12 mouse cellular contexts compared by ENCODE assay signal in the genomic region with DNA sequence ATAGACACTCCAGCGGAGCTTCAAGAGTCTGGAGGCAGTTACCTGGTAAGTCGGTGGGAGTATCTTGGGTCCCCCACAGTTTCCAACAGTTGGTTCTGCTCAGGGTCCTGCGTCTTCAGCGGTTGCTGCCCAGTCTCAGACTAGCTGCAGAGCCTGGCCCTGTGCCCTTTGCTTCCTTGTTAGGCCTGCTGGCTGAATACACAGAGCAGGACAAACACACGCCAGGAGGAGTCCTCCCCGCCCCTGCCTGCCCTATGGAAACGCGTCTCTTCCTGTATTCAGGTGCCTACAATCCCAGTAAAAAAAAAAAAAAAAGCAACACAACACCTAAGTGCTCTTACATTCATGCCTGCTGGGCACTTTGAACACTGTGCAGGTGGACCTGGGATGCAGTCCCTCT. TPM values are rescaled to one million over a fixed set of nuclear protein-coding genes. Genes with fewer than 3 reads are reported as not detected.
DNase-seq lines count a peak whose midpoint lies in the region; ATAC-seq and TF ChIP-seq lines count a peak whose summit lies in the region.
"Had no signal": no experiment of that assay in that cellular context is flagged by ENCODE, and none has a peak within 500 bp of the region (broad histone marks: within the 10 kb centered on the region; RNA-seq: fewer than 3 reads in every experiment).

Gene Bcas1, minus strand, starts transcription at position 142 of the 400 bp plus-strand sequence.

- no peaks in the 10 kb centered on the region for H3K36me3 ChIP-seq in hindbrain, embryonic 15.5 days
- no peaks in the 10 kb centered on the region for H3K36me3 ChIP-seq in neural tube, embryonic 13.5 days
- H3K36me3 ChIP-seq: embryonic facial prominence, embryonic 13.5 days; heart, embryonic 10.5 days; limb, embryonic 15.5 days had no signal

- H3K4me3 ChIP-seq in left cerebral cortex, adult 2 months: no peak within 1 kb of the TSS
- H3K4me3 ChIP-seq in hindbrain, embryonic 15.5 days: no peak within 1 kb of the TSS
- H3K4me3 ChIP-seq in neural tube, embryonic 13.5 days: no peak within 1 kb of the TSS
- H3K4me3 ChIP-seq: embryonic facial prominence, embryonic 13.5 days; heart, embryonic 10.5 days; limb, embryonic 15.5 days had no signal

- 89% methylated on average over 8 of the region's 8 CpGs for WGBS in hindbrain, embryonic 15.5 days
- WGBS in neural tube, embryonic 13.5 days: 92% methylated on average over 8 of the region's 8 CpGs

- no peak for TF ChIP-seq CTCF in left cerebral cortex, adult 2 months (IDR thresholded peaks at IDR 0.05)

- no peak within 1 kb of the TSS for H3K4me2 ChIP-seq in hindbrain, embryonic 15.5 days
- no peak within 1 kb of the TSS for H3K4me2 ChIP-seq in neural tube, embryonic 13.5 days
- H3K4me2 ChIP-seq: embryonic facial prominence, embryonic 13.5 days; limb, embryonic 15.5 days had no signal

- H3K9me3 ChIP-seq in hindbrain, embryonic 15.5 days: no peaks in the 10 kb centered on the region
- H3K9me3 ChIP-seq in neural tube, embryonic 13.5 days: no peaks in the 10 kb centered on the region
- H3K9me3 ChIP-seq: embryonic facial prominence, embryonic 13.5 days; heart, embryonic 10.5 days; limb, embryonic 15.5 days had no signal

- DNase-seq in left cerebral cortex, adult 2 months (ENCODE audit: extremely low spot score in 1 of 2, low spot score in 2 of 2): no peak
- DNase-seq in left cerebral cortex, adult 9 months (ENCODE audit: low spot score in 2 of 2): no peak
- DNase-seq in layer of hippocampus, postnatal 36 days: no peak
- DNase-seq in embryo, embryonic 10.5 days (ENCODE audit: low spot score): no peak
- no peak for DNase-seq in adrenal gland, adult 18-20 months (ENCODE audit: low spot score in 2 of 2)
- DNase-seq: kidney, adult 18-20 months had no signal

- intact Hi-C loops in left cerebral cortex, adult 2 months (cut with DNase I): no loop called here

- no peak within 1 kb of the TSS for H3K27ac ChIP-seq in left cerebral cortex, adult 2 months
- no peak within 1 kb of the TSS for H3K27ac ChIP-seq in hindbrain, embryonic 15.5 days (replicated peaks)
- H3K27ac ChIP-seq in neural tube, embryonic 13.5 days (replicated peaks): no peak within 1 kb of the TSS
- H3K27ac ChIP-seq: heart, embryonic 10.5 days; limb, embryonic 15.5 days had no signal

- no peaks in the 10 kb centered on the region for H3K4me1 ChIP-seq in hindbrain, embryonic 15.5 days (replicated peaks)
- H3K4me1 ChIP-seq in neural tube, embryonic 13.5 days (replicated peaks): 0 out of 2 replicates have a peak, but pooled peaks cover 4% of the 10 kb centered on the region
- H3K4me1 ChIP-seq: heart, embryonic 10.5 days; limb, embryonic 15.5 days had no signal

- no peaks in the 10 kb centered on the region for H3K27me3 ChIP-seq in hindbrain, embryonic 15.5 days
- peaks cover 5% of the 10 kb centered on the region; the same call in 1 of the 2 replicates for H3K27me3 ChIP-seq in neural tube, embryonic 13.5 days
- H3K27me3 ChIP-seq: embryonic facial prominence, embryonic 13.5 days; limb, embryonic 15.5 days had no signal

- no peak within 1 kb of the TSS for H3K9ac ChIP-seq in hindbrain, embryonic 15.5 days
- H3K9ac ChIP-seq in neural tube, embryonic 13.5 days: no peak within 1 kb of the TSS
- H3K9ac ChIP-seq: embryonic facial prominence, embryonic 13.5 days; limb, embryonic 15.5 days had no signal

- no peak for ATAC-seq in hindbrain, embryonic 15.5 days (ENCODE audit: low FRiP score, low read depth)
- no peak for ATAC-seq in neural tube, embryonic 13.5 days (ENCODE audit: low read depth)
- ATAC-seq: midbrain, embryonic 16.5 days had no signal

RNA-seq across cellular contexts. Expression of gene Bcas1, which starts in this region (rescaled TPM):
- total RNA-seq in left cerebral cortex, adult 2 months (2021): 10 to 100 TPM; 40.3 to 46.1 TPM
- 13.4 and 15.1 TPM in 2 replicates for polyA plus RNA-seq in hindbrain, embryonic 15.5 days (2015; fragmentation: Nextera tagmentation; extraction: Ambion mirVana)
- total RNA-seq in layer of hippocampus, postnatal 36 days (2021): 10 to 100 TPM; 72.5 to 80.1 TPM
- polyA plus RNA-seq in neural tube, embryonic 13.5 days (2015; fragmentation: Nextera tagmentation; extraction: Ambion mirVana): 15.6 and 15.7 TPM in 2 replicates
- under 1 TPM; 0.36 to 0.38 TPM for total RNA-seq in adrenal gland, adult 18-20 months (2021)

Comparison
In these comparisons a context has a peak if more than half of its experiments do, and no peak if none do; other contexts are left out.
1. RNA of gene Bcas1 (total RNA-seq): 72.5 to 80.1 TPM in layer of hippocampus, postnatal 36 days and 40.3 to 46.1 TPM in left cerebral cortex, adult 2 months; 0.36 to 0.38 TPM in adrenal gland, adult 18-20 months; every median in the first group is over 10 times any median in the second.